Mouse (Mus musculus) kidney, adult 2 months (tissue): ENCODE data around the gene Trpc7.

Source experiments
- CTCF ChIP-seq: fragments of 200-500 bp; conservative IDR thresholded peaks from 2 replicates; pipeline ENCODE4 v1.5.1; 2011; ENCODE audit warnings: low read depth, mild to moderate bottlenecking, control low read depth, low read length, moderate library complexity, mixed read lengths; ENCODE audit not compliant: insufficient read depth, insufficient read length
- POLR2A ChIP-seq: fragments of 200-500 bp; IDR thresholded peaks from one replicate; pipeline ENCODE4 v1.6.1; 2011; ENCODE audit warnings: low read depth, low read length, control low read depth

- TF ChIP-seq CTCF (no peak), POLR2A (no peak)
Measured at GRCm38 (mm10) chr13:56774304-56774703, 121.5 kb downstream of the Trpc7 start.
